Mouse (Mus musculus): ENCODE results near the gene Pitpnc1.

DNA sequence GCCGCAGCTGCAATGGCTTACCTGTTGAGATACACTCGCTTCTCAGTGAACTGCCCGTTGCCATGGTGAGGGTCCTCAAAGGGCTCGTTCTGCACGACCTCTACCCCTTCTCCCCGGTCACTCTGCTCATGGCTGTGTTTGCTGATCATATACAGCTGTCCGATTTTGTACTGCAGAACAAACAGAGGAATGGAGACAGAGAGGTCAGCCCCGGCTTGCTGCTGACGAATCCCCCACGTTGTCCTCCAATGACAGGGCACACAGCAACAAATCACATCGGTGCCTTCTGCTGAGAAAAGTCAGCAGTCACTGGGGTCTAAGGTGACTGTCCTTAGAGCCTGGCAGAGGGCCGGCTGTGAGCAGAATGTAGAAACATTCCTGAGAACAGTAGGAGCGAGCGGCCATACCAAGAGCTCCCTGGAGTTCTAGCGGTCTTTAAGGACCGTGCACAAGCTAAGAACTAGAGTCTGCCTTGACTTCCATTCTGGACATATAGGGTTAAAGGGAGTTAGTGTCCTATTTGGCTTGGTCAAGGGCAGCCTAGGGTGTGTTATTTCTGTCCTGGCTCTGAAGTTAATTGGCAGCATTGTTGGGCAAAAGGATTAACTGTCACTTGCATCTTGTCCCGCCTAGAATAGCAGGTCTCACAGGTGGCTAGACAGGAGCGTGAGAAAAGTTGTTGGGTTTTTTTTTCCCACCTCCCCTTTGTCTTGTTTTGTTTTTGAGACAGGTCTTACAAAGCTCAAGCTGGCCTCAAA, 132.9 kb downstream of the Pitpnc1 start:
- TF ChIP-seq POLR2A (IDR thresholded peaks at IDR 0.05; ENCODE audit: insufficient read length, low read depth) (no peak), USF1 (IDR thresholded peaks at IDR 0.05; ENCODE audit: low read depth) (no peak), TCF12 (IDR thresholded peaks at IDR 0.05; ENCODE audit: insufficient read depth, poor library complexity, severe bottlenecking) (no peak), MAX (IDR thresholded peaks at IDR 0.05; ENCODE audit: low read depth) (no peak), E2F4 (IDR thresholded peaks at IDR 0.05; ENCODE audit: insufficient read depth) (no peak), POLR2AphosphoS2 (IDR thresholded peaks at IDR 0.05; ENCODE audit: insufficient read length, low read depth) (no peak)
